Mouse (Mus musculus): ENCODE measurements around the gene Pou4f2. TPM values are rescaled to one million over a fixed set of nuclear protein-coding genes. Genes with fewer than 3 reads are reported as not detected.

Gene Pou4f2
- polyA plus RNA-seq (2015; fragmentation: Nextera tagmentation; extraction: Ambion mirVana): not detected in 2 replicates

DNA sequence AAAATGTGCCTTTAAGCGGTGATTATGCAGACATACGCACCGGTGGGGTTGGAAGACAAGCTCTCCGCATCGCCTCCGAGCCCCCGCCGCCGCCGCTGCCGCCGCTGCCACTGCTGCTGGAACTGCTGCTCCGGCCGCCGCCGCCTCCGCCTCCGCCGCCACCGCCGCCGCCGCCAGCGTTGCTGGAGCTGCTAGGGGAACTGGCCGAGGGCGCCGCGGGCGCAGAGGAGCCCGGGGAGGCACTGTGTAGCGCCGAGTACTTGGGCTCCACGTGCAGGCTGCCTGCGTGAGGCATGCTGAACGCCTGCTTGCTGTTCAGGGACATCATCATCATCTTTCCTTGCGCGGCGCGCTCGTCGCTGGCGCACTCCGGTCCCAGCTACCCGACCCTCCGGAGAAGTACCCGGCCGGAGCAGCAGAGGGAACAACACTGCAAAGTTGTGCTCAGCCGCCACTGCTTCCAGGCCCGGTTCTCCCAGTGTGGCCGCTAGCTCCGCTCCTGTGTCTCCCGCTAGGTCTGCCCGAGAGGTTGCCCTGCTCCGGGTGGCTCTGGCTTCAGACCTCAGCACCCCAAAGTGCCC, at the start of gene Pou4f2:
Gene Pou4f2, minus strand, starts transcription at position 575 of the 581 bp plus-strand sequence.

Other genes with a start within 250 kb of the Pou4f2 start
- gene Ttc29, start 223.3 kb downstream of the Pou4f2 start, polyA plus RNA-seq (2015; fragmentation: Nextera tagmentation; extraction: Ambion mirVana): not detected in 2 replicates
- 121 and 130 TPM in 2 replicates for gene Rbmxl1, start 72.3 kb upstream of the Pou4f2 start, polyA plus RNA-seq (2015; fragmentation: Nextera tagmentation; extraction: Ambion mirVana)
- 9.6 and 11.0 TPM in 2 replicates for gene Slc10a7, start 72.7 kb upstream of the Pou4f2 start, polyA plus RNA-seq (2015; fragmentation: Nextera tagmentation; extraction: Ambion mirVana)

Data from spleen, postnatal 0 days (tissue).